Mouse (Mus musculus) heart, postnatal 36 days (tissue): ENCODE results near the gene Ttc30a1. TPM values are rescaled to one million over a fixed set of nuclear protein-coding genes. Genes with fewer than 3 reads are reported as not detected.
"Not testable (repeated sequence)": the region's sequence is repeated elsewhere in the genome, so short reads cannot be mapped to it uniquely, and the experiment has no call there.

Source experiments
- DNase-seq, 2 experiments: peaks; one replicate each; pipeline ENCODE4 v3.0.0; 2021 to 2022
- intact Hi-C: fragments of 180-260 bp; cut with DNase I; formaldehyde crosslinking; loops from one replicate; pipeline ENCODE4 v1.15.1; 2025
- total RNA-seq, 2 experiments: library from RNA; stranded (reverse); gene quantifications; 2 replicates each; pipeline ENCODE4 v1.2.3; 2021

Gene Ttc30a1
- total RNA-seq, 2 experiments from 2014 or later = 2.9 to 3.9 TPM

- intact Hi-C loops = no loop called here
- peak in 1 of 2 experiments; percentile 32 for DNase-seq
These were observed 3.4 kb upstream of the Ttc30a1 start for GRCm38 (mm10) chr2:75985124-75985523.

GRCm38 (mm10) chr2:75983847-75984246, 2.1 kb upstream of the Ttc30a1 start:
- DNase-seq = no peak
- intact Hi-C loops = loop anchor here (5.0 kb wide), 2 partner anchors 282 to 377 kb away; partner anchors contain the start of gene Nfe2l2

- no peak for DNase-seq
- intact Hi-C loops = loop anchor here (5.0 kb wide), 2 partner anchors 281 to 376 kb away; partner anchors contain the start of gene Nfe2l2
These were observed 1.3 kb upstream of the Ttc30a1 start for GRCm38 (mm10) chr2:75983091-75983490.

GRCm38 (mm10) chr2:75982626-75983025, 859 bp upstream of the Ttc30a1 start:
- intact Hi-C loops = loop anchor here (5.0 kb wide), 2 partner anchors 280 to 375 kb away; partner anchors contain the start of gene Nfe2l2
- DNase-seq = no peak

- not testable (repeated sequence) for DNase-seq
- intact Hi-C loops = loop anchor here (5.0 kb wide), 2 partner anchors 279 to 374 kb away; partner anchors contain the start of gene Nfe2l2
These were observed 781 bp downstream of the Ttc30a1 start for GRCm38 (mm10) chr2:75980933-75981439.

GRCm38 (mm10) chr2:75977752-75978368, 3.9 kb downstream of the Ttc30a1 start, which contains the start of gene Ttc30a2:
Gene Ttc30a2 (minus strand): TSS chr2:75978170.
- intact Hi-C loops = not testable (repeated sequence)
- peak; percentile 38 to 39 for DNase-seq

GRCm38 (mm10) chr2:75976070-75976469, 5.7 kb downstream of the Ttc30a1 start:
- intact Hi-C loops, DNase-seq: not testable (repeated sequence)

GRCm38 (mm10) chr2:75974131-75974530, 7.6 kb downstream of the Ttc30a1 start:
- intact Hi-C loops = no loop called here
- no peak for DNase-seq

GRCm38 (mm10) chr2:75964972-75965371, 16.8 kb downstream of the Ttc30a1 start:
- intact Hi-C loops = loop anchor here (1.0 to 2.0 kb wide), 3 partner anchors 82 to 362 kb away; no protein-coding TSS in a partner anchor
- DNase-seq = peak; percentile 54 to 55

GRCm38 (mm10) chr2:75964512-75964911, 17.3 kb downstream of the Ttc30a1 start:
- intact Hi-C loops = loop anchor here (1.0 to 2.0 kb wide), 2 partner anchors 81 to 362 kb away; no protein-coding TSS in a partner anchor
- DNase-seq = peak; percentile 67 to 71

GRCm38 (mm10) chr2:75964051-75964450, 17.7 kb downstream of the Ttc30a1 start:
- intact Hi-C loops = loop anchor here (1.0 to 2.0 kb wide), 2 partner anchors 81 to 361 kb away; no protein-coding TSS in a partner anchor
- no peak for DNase-seq

GRCm38 (mm10) chr2:75963211-75963840, 18.4 kb downstream of the Ttc30a1 start:
- DNase-seq = no peak
- intact Hi-C loops = no loop called here

- peak; percentile 19 to 21 for DNase-seq
- intact Hi-C loops = loop anchor here (2.0 kb wide), 1 partner anchor 22 kb away; the partner anchor contains the start of gene Ttc30b
These were observed 21.1 kb downstream of the Ttc30a1 start for GRCm38 (mm10) chr2:75960366-75961330.

- intact Hi-C loops = loop anchor here (2.0 kb wide), 1 partner anchor 21 kb away; the partner anchor contains the start of gene Ttc30b
- peak; percentile 32 to 35 for DNase-seq
These were observed 21.9 kb downstream of the Ttc30a1 start for GRCm38 (mm10) chr2:75959850-75960365.

- DNase-seq = peak; percentile 22 to 24
- intact Hi-C loops = no loop called here
These were observed 22.5 kb downstream of the Ttc30a1 start for GRCm38 (mm10) chr2:75959183-75959849.

GRCm38 (mm10) chr2:75955709-75956108, 26.1 kb downstream of the Ttc30a1 start:
- DNase-seq = no peak
- intact Hi-C loops = no loop called here

- no peak for DNase-seq
- intact Hi-C loops = no loop called here
These were observed 28.4 kb downstream of the Ttc30a1 start for GRCm38 (mm10) chr2:75953320-75953719.

- no peak for DNase-seq
- intact Hi-C loops = no loop called here
These were observed 31.1 kb downstream of the Ttc30a1 start for GRCm38 (mm10) chr2:75950685-75951084.
